Mouse (Mus musculus) spleen, adult 2 months (tissue): ENCODE data around the gene Ddx5. TPM values are rescaled to one million over a fixed set of nuclear protein-coding genes. Genes with fewer than 3 reads are reported as not detected.

Experiments used
- DNase-seq, 2 experiments: peaks; one replicate each; pipeline versions ENCODE4 v3.0.0 to v3.0.0-alpha.2; 2012 to 2021; ENCODE audit warnings: low spot score in 2 of 2, low read depth in 1 of 2
- H3K27ac ChIP-seq: fragments of 200-500 bp; 2 replicates; pipeline ENCODE4 v1.5.1; 2012; ENCODE audit warnings: low read length, inconsistent platforms; ENCODE audit not compliant: insufficient read depth
- H3K27me3 ChIP-seq: fragments of 200-500 bp; 2 replicates; pipeline ENCODE4 v1.6.1; 2012; ENCODE audit warnings: mild to moderate bottlenecking, moderate library complexity, low read length, inconsistent platforms; ENCODE audit not compliant: control insufficient read depth, insufficient read depth
- H3K36me3 ChIP-seq: fragments of 200-500 bp; 2 replicates; pipeline ENCODE4 v1.6.1; 2012; ENCODE audit warnings: mild to moderate bottlenecking, low read length, inconsistent platforms; ENCODE audit not compliant: control insufficient read depth, insufficient read depth
- H3K4me1 ChIP-seq: fragments of 200-500 bp; 2 replicates; pipeline ENCODE4 v1.6.1; 2011; ENCODE audit warnings: inconsistent platforms; ENCODE audit not compliant: control insufficient read depth, insufficient read depth, insufficient read length
- H3K4me3 ChIP-seq: fragments of 200-500 bp; 2 replicates; pipeline ENCODE4 v1.5.1; 2011; ENCODE audit warnings: mild to moderate bottlenecking, inconsistent platforms; ENCODE audit not compliant: insufficient read depth, insufficient read length; ENCODE audit errors: extremely low read depth
- CTCF ChIP-seq: fragments of 200-500 bp; IDR thresholded peaks from 2 replicates; pipeline ENCODE4 v1.5.1; 2011; ENCODE audit warnings: mild to moderate bottlenecking, inconsistent platforms; ENCODE audit not compliant: insufficient read depth, insufficient read length, insufficient replicate concordance; ENCODE audit errors: extremely low read depth
- POLR2A ChIP-seq: fragments of 200-500 bp; IDR thresholded peaks from 2 replicates; pipeline ENCODE4 v1.6.1; 2011; ENCODE audit warnings: low read depth, low read length, inconsistent platforms
- WGBS: fragments of 180-500 bp; shearing (Covaris S2); methylation state at CpG from one replicate; pipeline ENCODE4 v1.1.7; 2018; 5-methylcytosine and 5-hydroxymethylcytosine counted together
- polyA plus RNA-seq: library from polyadenylated mRNA; depleted of rRNA; stranded (reverse); fragments of >200 nt; gene quantifications from 2 replicates; pipeline ENCODE4 v1.2.3, GENCODE M21; 2012

Gene Ddx5
- polyA plus RNA-seq, 1 experiment: 672 TPM

GRCm38 (mm10) chr11:106820972-106821371, 32.0 kb upstream of the Ddx5 start:
- Histone ChIP-seq H3K4me3 (no peak overlapping the region), H3K27ac (0 out of 2 replicates have a peak overlapping the region, but pooled peaks have one; percentile 6), H3K4me1 (peaks cover 3% of the 10 kb centered on the region; the same call in 1 of the 2 replicates), H3K36me3 (peaks cover 25% of the 10 kb centered on the region), H3K27me3 (no peaks in the 10 kb centered on the region)
- WGBS: 23% methylated on average over 4 of the region's 4 CpGs
- TF ChIP-seq POLR2A (no peak), CTCF (no peak)
- DNase-seq: peak; percentile 8 to 45

GRCm38 (mm10) chr11:106820252-106820651, 31.3 kb upstream of the Ddx5 start:
- WGBS: 87% methylated on average over 6 of the region's 6 CpGs
- no peak for DNase-seq
- Histone ChIP-seq H3K36me3 (peaks cover 27% of the 10 kb centered on the region), H3K27me3 (no peaks in the 10 kb centered on the region), H3K4me3 (no peak overlapping the region), H3K4me1 (peaks cover 3% of the 10 kb centered on the region; the same call in 1 of the 2 replicates), H3K27ac (no peak overlapping the region)
- no peak for TF ChIP-seq POLR2A
- TF ChIP-seq CTCF: no peak

- no peak for DNase-seq
- Histone ChIP-seq H3K27me3 (no peaks in the 10 kb centered on the region), H3K4me1 (peaks cover 3% of the 10 kb centered on the region; the same call in 1 of the 2 replicates), H3K27ac (no peak overlapping the region), H3K4me3 (no peak overlapping the region), H3K36me3 (peaks cover 28% of the 10 kb centered on the region)
- WGBS: 62% methylated on average over 9 of the region's 9 CpGs
- TF ChIP-seq POLR2A: no peak
- no peak for TF ChIP-seq CTCF
Measured at GRCm38 (mm10) chr11:106819595-106819994, 30.6 kb upstream of the Ddx5 start.

GRCm38 (mm10) chr11:106818341-106818740, 29.4 kb upstream of the Ddx5 start:
- H3K27me3 ChIP-seq: no peaks in the 10 kb centered on the region

GRCm38 (mm10) chr11:106817808-106818207, 28.8 kb upstream of the Ddx5 start:
- no peaks in the 10 kb centered on the region for H3K27me3 ChIP-seq
- 93% methylated on average over 6 of the region's 6 CpGs for WGBS
- no peak for DNase-seq
- no peak overlapping the region for H3K27ac ChIP-seq
- peaks cover 30% of the 10 kb centered on the region for H3K36me3 ChIP-seq
- peaks cover 3% of the 10 kb centered on the region; the same call in 1 of the 2 replicates for H3K4me1 ChIP-seq
- no peak overlapping the region for H3K4me3 ChIP-seq
- no peak for TF ChIP-seq POLR2A
- TF ChIP-seq CTCF: no peak

More at GRCm38 (mm10) chr11:106818341-106818740, 29.4 kb upstream of the Ddx5 start:
- Histone ChIP-seq H3K4me1 (peaks cover 3% of the 10 kb centered on the region; the same call in 1 of the 2 replicates), H3K36me3 (peaks cover 30% of the 10 kb centered on the region), H3K4me3 (no peak overlapping the region), H3K27ac (no peak overlapping the region)
- TF ChIP-seq POLR2A: no peak
- no peak for TF ChIP-seq CTCF
- no peak for DNase-seq
- WGBS: 86% methylated on average over 9 of the region's 9 CpGs

GRCm38 (mm10) chr11:106817156-106817555, 28.2 kb upstream of the Ddx5 start:
- H3K4me1 ChIP-seq: peaks cover 3% of the 10 kb centered on the region; the same call in 1 of the 2 replicates
- WGBS: 95% methylated on average over 3 of the region's 3 CpGs
- H3K36me3 ChIP-seq: peaks cover 33% of the 10 kb centered on the region
- no peak overlapping the region for H3K4me3 ChIP-seq
- no peak overlapping the region for H3K27ac ChIP-seq
- no peaks in the 10 kb centered on the region for H3K27me3 ChIP-seq
- TF ChIP-seq CTCF (no peak), POLR2A (no peak)
- DNase-seq: no peak

GRCm38 (mm10) chr11:106816316-106816715, 27.3 kb upstream of the Ddx5 start:
- TF ChIP-seq POLR2A (no peak), CTCF (no peak)
- Histone ChIP-seq H3K27me3 (no peaks in the 10 kb centered on the region), H3K36me3 (peaks cover 34% of the 10 kb centered on the region), H3K27ac (no peak overlapping the region), H3K4me3 (no peak overlapping the region), H3K4me1 (peaks cover 3% of the 10 kb centered on the region; the same call in 1 of the 2 replicates)
- DNase-seq: no peak
- 91% methylated on average over 7 of the region's 7 CpGs for WGBS
